Mouse (Mus musculus): ENCODE data around the gene Plvap. TPM values are rescaled to one million over a fixed set of nuclear protein-coding genes. Genes with fewer than 3 reads are reported as not detected.

Plvap gene
- not detected for total RNA-seq (2023)

GRCm38 (mm10) chr8:71511644-71512043, at the start of gene Plvap:
Gene Plvap, minus strand, starts transcription at chr8:71511752.

GRCm38 (mm10) chr8:71558071-71558957, 46.8 kb upstream of the Plvap start, which contains the start of gene Tmem221:
Gene Tmem221, minus strand, starts transcription at chr8:71558871.

GRCm38 (mm10) chr8:71542632-71543343, 31.2 kb upstream of the Plvap start, which contains the start of gene Mvb12a:
Gene Mvb12a, plus strand, starts transcription at chr8:71542922.

GRCm38 (mm10) chr8:71537028-71537867, 25.7 kb upstream of the Plvap start, which contains the start of gene Bst2:
Gene Bst2, minus strand, starts transcription at chr8:71537456.

GRCm38 (mm10) chr8:71525226-71526050, 13.9 kb upstream of the Plvap start, which contains the start of gene Ccdc194:
Gene Ccdc194, minus strand, starts transcription at chr8:71525711.

GRCm38 (mm10) chr8:71487691-71488445, 23.7 kb downstream of the Plvap start, which contains the start of gene Gtpbp3:
Gene Gtpbp3, plus strand, starts transcription at chr8:71488103.

GRCm38 (mm10) chr8:71485142-71486135, 26.1 kb downstream of the Plvap start, which contains the start of gene Ano8:
Gene Ano8, minus strand, starts transcription at chr8:71485963.

GRCm38 (mm10) chr8:71468916-71469315, 42.6 kb downstream of the Plvap start, which contains the start of gene Dda1:
Gene Dda1, plus strand, starts transcription at chr8:71469199.

GRCm38 (mm10) chr8:71464513-71465500, 46.7 kb downstream of the Plvap start, which contains the start of gene Mrpl34:
Gene Mrpl34, plus strand, starts transcription at chr8:71464959.

GRCm38 (mm10) chr8:71463188-71464033, 48.1 kb downstream of the Plvap start, which contains the start of gene Abhd8:
Gene Abhd8, minus strand, starts transcription at chr8:71463655.

Other genes starting within 250 kb of the Plvap start
- gene Myo9b, start 239.0 kb downstream of the Plvap start, total RNA-seq (2023): 100 to 1,000 TPM; 142 to 158 TPM
- gene Haus8, start 238.8 kb downstream of the Plvap start, total RNA-seq (2023): 10 to 100 TPM; 26.0 to 31.3 TPM
- 100 to 1,000 TPM; 267 to 299 TPM for gene Use1, start 144.9 kb downstream of the Plvap start, total RNA-seq (2023)
- gene Ocel1, start 140.5 kb downstream of the Plvap start, total RNA-seq (2023): 10 to 100 TPM; 19.9 to 21.2 TPM
- gene Nr2f6, start 129.8 kb downstream of the Plvap start, total RNA-seq (2023): 1 to 10 TPM; 7.7 to 9.2 TPM
- not detected for gene Ushbp1, start 116.0 kb downstream of the Plvap start, total RNA-seq (2023)
- 100 to 1,000 TPM; 122 to 127 TPM for gene Babam1, start 114.9 kb downstream of the Plvap start, total RNA-seq (2023)
- gene Ankle1, start 105.7 kb downstream of the Plvap start, total RNA-seq (2023): 1 to 10 TPM; 1.5 to 1.8 TPM
- gene Abhd8, start 48.1 kb downstream of the Plvap start, total RNA-seq (2023): 10 to 100 TPM; 94.0 to 94.4 TPM
- gene Mrpl34, start 46.8 kb downstream of the Plvap start, total RNA-seq (2023): 10 to 100 TPM; 40.3 to 40.8 TPM
- gene Dda1, start 42.6 kb downstream of the Plvap start, total RNA-seq (2023): 100 to 1,000 TPM; 109 to 112 TPM
- 10 to 100 TPM; 22.9 to 29.4 TPM for gene Ano8, start 25.8 kb downstream of the Plvap start, total RNA-seq (2023)
- 10 to 100 TPM; 18.6 to 23.0 TPM for gene Gtpbp3, start 23.6 kb downstream of the Plvap start, total RNA-seq (2023)
- gene Ccdc194, start 14.0 kb upstream of the Plvap start, total RNA-seq (2023): not detected
- 10 to 100 TPM; 57.3 to 79.1 TPM for gene Bst2, start 25.7 kb upstream of the Plvap start, total RNA-seq (2023)
- 10 to 100 TPM; 29.8 to 42.6 TPM for gene Mvb12a, start 31.2 kb upstream of the Plvap start, total RNA-seq (2023)
- gene Tmem221, start 47.1 kb upstream of the Plvap start, total RNA-seq (2023): 1 to 10 TPM in 1 of 2 experiments, under 1 TPM in 1; 0.83 to 1.7 TPM
- not detected for gene Nxnl1, start 54.8 kb upstream of the Plvap start, total RNA-seq (2023)
- gene Slc27a1, start 57.1 kb upstream of the Plvap start, total RNA-seq (2023): 1 to 10 TPM; 4.8 to 5.7 TPM
- gene Pgls, start 80.4 kb upstream of the Plvap start, total RNA-seq (2023): 10 to 100 TPM; 56.5 to 58.1 TPM
- gene Fam129c, start 85.9 kb upstream of the Plvap start, total RNA-seq (2023): 1 to 10 TPM; 2.4 to 7.0 TPM
- 10 to 100 TPM; 47.7 to 51.6 TPM for gene Colgalt1, start 99.2 kb upstream of the Plvap start, total RNA-seq (2023)
- under 1 TPM; 0.64 to 0.95 TPM for gene Unc13a, start 160.0 kb upstream of the Plvap start, total RNA-seq (2023)
- 100 to 1,000 TPM; 103 to 113 TPM for gene Jak3, start 164.5 kb upstream of the Plvap start, total RNA-seq (2023)
- 10 to 100 TPM; 59.1 to 70.3 TPM for gene Insl3, start 177.5 kb upstream of the Plvap start, total RNA-seq (2023)
- gene B3gnt3, start 190.0 kb upstream of the Plvap start, total RNA-seq (2023): under 1 TPM; 0.64 to 0.89 TPM
- gene Fcho1, start 214.0 kb upstream of the Plvap start, total RNA-seq (2023): 100 to 1,000 TPM; 134 to 136 TPM